Mouse (Mus musculus) hindbrain, embryonic 13.5 days (tissue): ENCODE data around the gene Shank3. TPM values are rescaled to one million over a fixed set of nuclear protein-coding genes. Genes with fewer than 3 reads are reported as not detected.

Experiments used
- ATAC-seq: fragments of 200-750 bp; cut with Nextera tagmentation; 2 replicates; pipeline ENCODE4 v1.8.0; 2017; ENCODE audit warnings: moderate TSS enrichment; ENCODE audit not compliant: low FRiP score
- H3K27ac ChIP-seq: fragments of 300-500 bp; sonication (generic); 2 replicates; pipeline ENCODE4 v1.5.1; 2015; ENCODE audit warnings: inconsistent platforms, mild to moderate bottlenecking, moderate library complexity
- H3K27me3 ChIP-seq: fragments of 300-500 bp; sonication (generic); 2 replicates; pipeline ENCODE4 v1.6.1; 2015; ENCODE audit warnings: mild to moderate bottlenecking, inconsistent platforms
- H3K36me3 ChIP-seq: fragments of 300-500 bp; sonication (generic); 2 replicates; pipeline ENCODE4 v1.6.1; 2015; ENCODE audit warnings: mild to moderate bottlenecking, inconsistent platforms
- H3K4me1 ChIP-seq: fragments of 300-500 bp; sonication (generic); replicated peaks from 2 replicates; pipeline ENCODE4 v1.6.1; 2015; ENCODE audit warnings: inconsistent platforms
- H3K4me2 ChIP-seq: fragments of 300-500 bp; sonication (generic); 2 replicates; pipeline ENCODE4 v1.6.1; 2015; ENCODE audit warnings: inconsistent platforms, mild to moderate bottlenecking, moderate library complexity
- H3K4me3 ChIP-seq: fragments of 300-500 bp; sonication (generic); 2 replicates; pipeline ENCODE4 v1.5.1; 2015; ENCODE audit warnings: mild to moderate bottlenecking, inconsistent platforms
- H3K9ac ChIP-seq: fragments of 300-500 bp; sonication (generic); 2 replicates; pipeline ENCODE4 v1.6.1; 2015; ENCODE audit warnings: mild to moderate bottlenecking, inconsistent platforms
- H3K9me3 ChIP-seq: fragments of 300-500 bp; sonication (generic); 2 replicates; pipeline ENCODE4 v1.6.1; 2016; ENCODE audit warnings: inconsistent platforms
- WGBS: fragments of 180-500 bp; shearing (Covaris S2); methylation state at CpG from one replicate; pipeline ENCODE4 v1.1.7; 2015; 5-methylcytosine and 5-hydroxymethylcytosine counted together
- polyA plus RNA-seq: library from polyadenylated mRNA; unstranded; fragments of >200 nt; fragmentation: Nextera tagmentation; extraction: Ambion mirVana; gene quantifications from 2 replicates; pipeline ENCODE4 v1.2.1, GENCODE M21; 2015

Shank3 gene
- polyA plus RNA-seq, 1 experiment from 2014 or later = 12.1 TPM

DNA sequence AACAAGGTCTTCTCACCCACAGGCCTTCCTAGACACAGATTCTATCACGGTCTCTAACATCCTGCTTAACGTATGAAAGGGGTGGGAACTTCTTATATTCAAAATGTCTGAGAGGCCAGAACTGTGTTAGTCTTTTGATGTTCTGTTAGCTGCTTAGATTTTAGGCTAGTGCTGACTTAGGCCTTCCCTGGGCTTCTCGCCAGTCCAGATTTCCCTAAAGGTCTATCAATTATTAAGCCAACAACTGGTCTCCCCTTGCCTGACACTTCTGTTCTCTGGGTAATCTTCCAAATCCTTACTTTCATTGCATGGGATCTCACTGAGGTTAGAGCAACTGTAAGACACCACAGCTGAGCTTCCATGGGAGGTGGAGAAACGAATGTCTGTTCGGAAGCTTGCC lies 89.7 kb downstream of the Shank3 start:
- H3K27me3 ChIP-seq = no peaks in the 10 kb centered on the region
- H3K9ac ChIP-seq = no peak overlapping the region
- WGBS = 84% methylated on average over 5 of the region's 5 CpGs
- H3K9me3 ChIP-seq = no peaks in the 10 kb centered on the region
- H3K4me2 ChIP-seq = no peak overlapping the region
- no peak overlapping the region for H3K4me3 ChIP-seq
- peaks cover 29% of the 10 kb centered on the region for H3K4me1 ChIP-seq
- peaks cover 39% of the 10 kb centered on the region for H3K36me3 ChIP-seq
- H3K27ac ChIP-seq = no peak overlapping the region
- ATAC-seq = no peak

- Histone ChIP-seq H3K4me1 (peaks cover 29% of the 10 kb centered on the region), H3K27me3 (no peaks in the 10 kb centered on the region), H3K4me2 (peak overlapping the region; percentile 79), H3K9me3 (no peaks in the 10 kb centered on the region), H3K36me3 (peaks cover 21% of the 10 kb centered on the region), H3K4me3 (peak overlapping the region; percentile 61), H3K9ac (peak overlapping the region; percentile 81), H3K27ac (peak overlapping the region; percentile 83)
- 2% methylated on average over 30 of the region's 30 CpGs for WGBS
- peak; percentile 21 for ATAC-seq
Measured at GRCm38 (mm10) chr15:89591317-89591716, 91.9 kb downstream of the Shank3 start.

DNA sequence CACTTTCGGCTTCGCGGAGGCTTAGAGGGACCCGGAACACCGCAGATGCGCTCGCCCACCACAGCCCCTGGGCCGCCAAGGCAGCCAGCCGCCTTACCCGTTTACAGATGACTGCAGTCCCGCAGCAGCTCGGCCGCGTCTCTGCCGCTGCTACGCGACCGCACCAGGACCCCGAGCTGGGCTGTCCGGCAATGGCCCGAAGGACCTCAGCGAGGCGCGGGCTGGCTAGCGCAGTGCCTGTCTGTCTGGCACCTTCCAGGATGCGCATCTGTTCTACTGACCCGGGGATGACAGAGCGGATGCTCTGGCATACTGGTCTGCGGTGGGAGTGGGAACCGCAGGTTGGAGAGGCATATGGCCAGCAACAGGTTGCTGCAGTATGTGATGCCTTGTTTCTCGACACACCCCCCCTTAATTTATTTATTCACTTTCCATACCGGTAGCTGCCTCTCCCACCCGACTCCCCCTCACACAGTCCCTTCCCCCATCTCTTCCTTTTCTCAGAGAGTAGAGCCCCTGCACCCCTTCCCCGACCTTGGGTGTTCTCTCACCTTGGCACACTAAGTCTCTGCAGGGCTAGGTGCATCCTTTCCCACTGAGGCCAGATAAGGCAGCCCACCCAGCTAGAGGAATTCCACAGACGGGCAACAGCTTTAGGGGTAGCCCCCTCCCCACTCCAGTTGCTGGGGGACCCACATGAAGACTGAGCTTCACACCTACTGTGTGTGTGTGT lies 92.5 kb downstream of the Shank3 start, which contains the start of gene Rabl2:
Gene Rabl2, minus strand, starts transcription at position 201 of the 733 bp plus-strand sequence.
- Histone ChIP-seq H3K4me3 (peak within 1 kb of the TSS; percentile 61), H3K27me3 (no peaks in the 10 kb centered on the region), H3K4me2 (peak within 1 kb of the TSS; percentile 79), H3K4me1 (peaks cover 29% of the 10 kb centered on the region), H3K36me3 (peaks cover 16% of the 10 kb centered on the region), H3K9me3 (no peaks in the 10 kb centered on the region), H3K27ac (peak within 1 kb of the TSS; percentile 83), H3K9ac (peak within 1 kb of the TSS; percentile 81)
- peak; percentile 95 for ATAC-seq
- WGBS = under 1% methylated on average over 35 of the region's 35 CpGs

- H3K4me3 ChIP-seq = peak overlapping the region; percentile 61
- H3K9me3 ChIP-seq = no peaks in the 10 kb centered on the region
- H3K27ac ChIP-seq = no peak overlapping the region
- peaks cover 29% of the 10 kb centered on the region for H3K4me1 ChIP-seq
- no peaks in the 10 kb centered on the region for H3K27me3 ChIP-seq
- H3K36me3 ChIP-seq = peaks cover 10% of the 10 kb centered on the region
- peak; percentile 37 for ATAC-seq
- H3K9ac ChIP-seq = no peak overlapping the region
- WGBS = 41% methylated on average over 4 of the region's 4 CpGs
- peak overlapping the region; percentile 79 for H3K4me2 ChIP-seq
Measured at GRCm38 (mm10) chr15:89592548-89592947, 93.1 kb downstream of the Shank3 start.

DNA sequence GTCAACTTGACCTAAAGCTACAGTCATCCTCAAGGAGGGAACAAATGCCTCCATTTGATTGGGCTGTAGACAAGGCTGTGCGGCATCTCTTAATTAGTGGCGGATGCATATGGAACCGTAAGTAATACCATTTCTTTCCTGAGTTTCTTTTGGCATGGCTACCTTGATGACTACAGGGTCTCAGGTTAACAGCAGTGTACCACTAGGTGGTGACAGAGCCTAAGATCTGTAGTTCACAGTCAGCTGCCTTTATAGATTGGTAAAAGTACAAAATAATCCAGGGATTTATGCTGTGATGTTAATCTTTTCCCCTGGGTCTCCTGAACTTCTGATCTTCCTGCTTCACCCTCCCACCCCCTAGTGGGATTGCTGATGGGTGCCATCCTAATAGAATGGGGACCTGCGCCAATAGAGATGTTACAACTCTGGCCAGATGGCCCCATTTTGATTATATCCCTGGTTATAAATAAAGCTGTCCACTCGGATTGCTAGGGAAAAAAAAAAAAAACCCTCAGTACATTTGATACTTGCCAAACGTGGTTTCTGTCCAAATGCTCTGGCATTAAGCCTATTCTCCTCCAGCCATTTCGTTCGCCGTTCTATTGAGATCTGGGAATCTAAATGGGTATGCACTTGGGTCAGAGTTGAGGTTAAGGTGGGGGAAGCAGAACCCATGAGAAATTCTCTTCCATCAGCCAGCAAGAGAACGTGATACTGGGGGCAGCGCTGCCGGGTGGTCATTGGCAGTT lies 106.6 kb downstream of the Shank3 start:
- no peaks in the 10 kb centered on the region for H3K27me3 ChIP-seq
- H3K4me3 ChIP-seq = no peak overlapping the region
- no peak for ATAC-seq
- H3K9me3 ChIP-seq = no peaks in the 10 kb centered on the region
- H3K27ac ChIP-seq = no peak overlapping the region
- no peaks in the 10 kb centered on the region for H3K4me1 ChIP-seq
- H3K9ac ChIP-seq = no peak overlapping the region
- WGBS = 81% methylated on average over 12 of the region's 12 CpGs
- H3K4me2 ChIP-seq = no peak overlapping the region
- H3K36me3 ChIP-seq = no peaks in the 10 kb centered on the region

DNA sequence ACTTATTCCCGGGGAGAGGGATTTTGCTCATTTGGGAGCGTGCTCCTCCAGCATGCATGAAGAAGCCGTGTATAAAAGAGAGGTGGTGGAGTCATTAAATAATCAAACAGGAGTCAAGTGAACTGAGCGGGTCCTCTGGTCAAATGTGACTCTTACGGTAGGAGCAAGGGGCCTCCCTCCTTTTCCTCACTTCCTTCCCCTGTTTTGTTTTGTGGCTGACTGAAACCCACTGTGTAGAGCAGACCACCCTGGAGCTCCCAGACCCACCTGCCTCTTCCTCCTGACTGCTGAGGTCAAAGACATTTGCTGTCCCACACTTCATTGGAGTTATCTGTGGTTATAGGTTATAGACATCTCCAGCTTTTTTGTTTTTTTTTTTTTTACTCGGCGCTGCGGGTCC lies 108.1 kb downstream of the Shank3 start:
- WGBS = 88% methylated on average over 8 of the region's 8 CpGs
- no peak overlapping the region for H3K4me3 ChIP-seq
- no peaks in the 10 kb centered on the region for H3K36me3 ChIP-seq
- no peaks in the 10 kb centered on the region for H3K9me3 ChIP-seq
- no peak overlapping the region for H3K27ac ChIP-seq
- H3K9ac ChIP-seq = no peak overlapping the region
- no peaks in the 10 kb centered on the region for H3K4me1 ChIP-seq
- H3K27me3 ChIP-seq = no peaks in the 10 kb centered on the region
- no peak overlapping the region for H3K4me2 ChIP-seq
- ATAC-seq = no peak

GRCm38 (mm10) chr15:89607888-89608287 lies 108.5 kb downstream of the Shank3 start:
- Histone ChIP-seq H3K4me1 (no peaks in the 10 kb centered on the region), H3K4me3 (no peak overlapping the region), H3K27me3 (no peaks in the 10 kb centered on the region), H3K4me2 (no peak overlapping the region), H3K9me3 (no peaks in the 10 kb centered on the region), H3K9ac (no peak overlapping the region), H3K36me3 (no peaks in the 10 kb centered on the region), H3K27ac (no peak overlapping the region)
- ATAC-seq = no peak
- 84% methylated on average over 9 of the region's 9 CpGs for WGBS

Other genes with a start within 250 kb of the Shank3 start
- 78.4 and 83.3 TPM in 2 replicates for gene Sbf1, start 184.3 kb upstream of the Shank3 start, polyA plus RNA-seq
- not detected in 2 replicates for gene Adm2, start 176.9 kb upstream of the Shank3 start, polyA plus RNA-seq
- gene Miox, start 165.2 kb upstream of the Shank3 start, polyA plus RNA-seq = not detected in 2 replicates
- gene Lmf2, start 144.0 kb upstream of the Shank3 start, polyA plus RNA-seq = 32.2 and 32.6 TPM in 2 replicates
- 104 TPM in 2 replicates for gene Ncaph2, start 143.9 kb upstream of the Shank3 start, polyA plus RNA-seq
- gene Sco2, start 125.8 kb upstream of the Shank3 start, polyA plus RNA-seq = 10.9 and 11.3 TPM in 2 replicates
- gene Tymp, start 122.6 kb upstream of the Shank3 start, polyA plus RNA-seq = 2.2 and 2.4 TPM in 2 replicates
- gene Odf3b, start 120.3 kb upstream of the Shank3 start, polyA plus RNA-seq = 2.4 and 3.4 TPM in 2 replicates
- 0.05 TPM in 1 of 2 replicates, not detected in the other for gene Klhdc7b, start 114.7 kb upstream of the Shank3 start, polyA plus RNA-seq
- gene Syce3, start 89.1 kb upstream of the Shank3 start, polyA plus RNA-seq = not detected in 2 replicates
- 0.99 and 1.3 TPM in 2 replicates for gene Cpt1b, start 73.8 kb upstream of the Shank3 start, polyA plus RNA-seq
- gene C730034F03Rik, start 70.0 kb upstream of the Shank3 start, polyA plus RNA-seq = 5.4 and 8.2 TPM in 2 replicates
- gene Gm44502, start 69.9 kb upstream of the Shank3 start, polyA plus RNA-seq = not detected in 2 replicates
- 92.7 and 98.4 TPM in 2 replicates for gene Chkb, start 69.7 kb upstream of the Shank3 start, polyA plus RNA-seq
- 74.0 and 80.1 TPM in 2 replicates for gene Mapk8ip2, start 45.7 kb upstream of the Shank3 start, polyA plus RNA-seq
- gene Arsa, start 22.2 kb upstream of the Shank3 start, polyA plus RNA-seq = 19.7 and 21.2 TPM in 2 replicates
- gene Acr, start 68.7 kb downstream of the Shank3 start, polyA plus RNA-seq = 1.5 and 2.0 TPM in 2 replicates
- gene Rabl2, start 92.3 kb downstream of the Shank3 start, polyA plus RNA-seq = 72.5 and 73.7 TPM in 2 replicates